Comparison of ENCODE assay signal across 8 mouse cellular contexts in the genomic region with DNA sequence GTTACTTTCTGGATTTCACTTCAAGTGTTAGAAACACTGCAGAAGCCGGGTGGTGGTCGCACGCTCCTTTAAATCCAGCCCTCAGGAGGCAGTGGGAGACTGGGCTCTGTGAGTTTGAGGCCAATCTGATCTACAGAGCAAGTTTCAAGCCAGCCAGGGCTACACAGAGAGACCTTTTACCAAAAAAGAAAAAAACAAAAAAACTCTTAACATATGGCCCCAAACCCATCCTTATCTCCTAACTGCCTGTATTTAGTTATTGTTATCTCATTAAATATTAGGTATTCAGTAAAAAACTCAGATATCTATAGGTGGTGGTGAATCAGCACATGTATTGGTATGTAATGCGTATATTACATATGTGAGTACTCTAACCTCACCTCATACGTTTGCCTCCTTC.
"Had no signal": no experiment of that assay in that cellular context is flagged by ENCODE, and none has a peak within 500 bp of the region (broad histone marks: within the 10 kb centered on the region; RNA-seq: fewer than 3 reads in every experiment).

No protein-coding gene starts in this region.

- H3K9me3 ChIP-seq: intestine, embryonic 15.5 days; kidney, embryonic 15.5 days; midbrain, embryonic 12.5 days; midbrain, embryonic 15.5 days; neural tube, embryonic 12.5 days; neural tube, embryonic 15.5 days had no signal

- H3K4me3 ChIP-seq: intestine, embryonic 15.5 days; kidney, embryonic 15.5 days; left cerebral cortex, adult 2 months; midbrain, embryonic 12.5 days; midbrain, embryonic 15.5 days; neural tube, embryonic 12.5 days; neural tube, embryonic 15.5 days had no signal

- H3K27me3 ChIP-seq: intestine, embryonic 15.5 days; kidney, embryonic 15.5 days; midbrain, embryonic 12.5 days; midbrain, embryonic 15.5 days; neural tube, embryonic 12.5 days; neural tube, embryonic 15.5 days had no signal

- H3K36me3 ChIP-seq: intestine, embryonic 15.5 days; midbrain, embryonic 12.5 days; midbrain, embryonic 15.5 days; neural tube, embryonic 12.5 days; neural tube, embryonic 15.5 days had no signal

- H3K27ac ChIP-seq: intestine, embryonic 15.5 days; kidney, embryonic 15.5 days; left cerebral cortex, adult 2 months; midbrain, embryonic 12.5 days; midbrain, embryonic 15.5 days; neural tube, embryonic 12.5 days; neural tube, embryonic 15.5 days had no signal

- H3K4me1 ChIP-seq: kidney, embryonic 15.5 days; midbrain, embryonic 12.5 days; midbrain, embryonic 15.5 days; neural tube, embryonic 12.5 days had no signal

- ATAC-seq: midbrain, embryonic 15.5 days had no signal

- H3K9ac ChIP-seq: intestine, embryonic 15.5 days; kidney, embryonic 15.5 days; liver, embryonic 14.5 days; midbrain, embryonic 12.5 days; midbrain, embryonic 15.5 days; neural tube, embryonic 12.5 days; neural tube, embryonic 15.5 days had no signal

- H3K4me2 ChIP-seq: intestine, embryonic 15.5 days; kidney, embryonic 15.5 days; midbrain, embryonic 12.5 days; midbrain, embryonic 15.5 days; neural tube, embryonic 12.5 days; neural tube, embryonic 15.5 days had no signal
